Comparison of ENCODE assay signal across 7 mouse cellular contexts in the genomic region with DNA sequence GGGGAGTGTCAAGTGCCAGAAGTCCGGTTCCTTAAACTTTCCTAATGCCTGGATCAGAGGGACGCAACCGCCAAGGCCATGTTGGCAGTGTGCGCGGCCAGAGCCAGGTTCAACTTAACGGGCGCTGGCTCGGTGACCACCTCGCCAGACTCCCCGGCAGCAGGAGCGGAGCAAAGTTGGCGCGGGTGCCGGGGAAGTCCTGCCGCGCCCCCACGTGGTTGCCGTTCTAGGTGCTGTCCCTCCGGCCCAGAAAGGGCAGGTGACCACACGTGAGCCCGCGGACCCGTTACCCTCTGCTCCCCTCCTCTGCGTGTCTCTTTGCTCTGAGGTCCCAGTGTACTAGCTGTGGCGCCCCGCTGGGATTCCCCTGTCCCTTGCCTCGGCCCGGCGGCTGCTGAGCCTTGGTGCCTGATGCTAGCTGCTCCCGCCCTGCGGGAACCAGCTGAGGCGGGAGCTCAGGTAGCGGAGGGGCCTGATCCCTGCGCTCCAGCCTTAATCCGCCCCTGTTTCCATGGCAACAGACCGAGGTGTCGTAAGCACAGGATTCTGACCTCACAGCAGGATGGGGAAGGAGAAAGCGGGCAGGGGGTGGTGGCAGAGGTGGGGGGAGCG. TPM values are rescaled to one million over a fixed set of nuclear protein-coding genes. Genes with fewer than 3 reads are reported as not detected.
DNase-seq lines count a peak whose midpoint lies in the region; ATAC-seq and TF ChIP-seq lines count a peak whose summit lies in the region.

No protein-coding gene starts in this region.

- DNase-seq in B cell, adult 2 months = peak; percentile 66 to 70
- peak; percentile 84 for DNase-seq in cerebellum, adult 9-10 months
- peak; percentile 54 for DNase-seq in lung, postnatal 10 days

- H3K4me3 ChIP-seq in E14TG2a.4 (replicated peaks; ENCODE audit: low read length) = peak overlapping the region; percentile 84
- H3K4me3 ChIP-seq in heart, embryonic 11.5 days (ENCODE audit: low read depth, low read length) = peak overlapping the region; percentile 51
- H3K4me3 ChIP-seq in kidney, embryonic 14.5 days (ENCODE audit: low read length) = peak overlapping the region; percentile 55
- H3K4me3 ChIP-seq in stomach, embryonic 15.5 days (replicated peaks) = peak overlapping the region; percentile 55

- no peaks in the 10 kb centered on the region for H3K36me3 ChIP-seq in E14TG2a.4 (ENCODE audit: insufficient read depth, low read length)
- no peaks in the 10 kb centered on the region for H3K36me3 ChIP-seq in heart, embryonic 11.5 days (ENCODE audit: control insufficient read depth, insufficient read depth, low read length)
- no peaks in the 10 kb centered on the region for H3K36me3 ChIP-seq in kidney, embryonic 14.5 days (ENCODE audit: control insufficient read depth, insufficient read depth, low read length)
- H3K36me3 ChIP-seq in stomach, embryonic 15.5 days = no peaks in the 10 kb centered on the region

- no peaks in the 10 kb centered on the region for H3K9me3 ChIP-seq in E14TG2a.4 (ENCODE audit: low read length)
- H3K9me3 ChIP-seq in heart, embryonic 11.5 days (replicated peaks; ENCODE audit: control insufficient read depth, low read length) = no peaks in the 10 kb centered on the region
- no peaks in the 10 kb centered on the region for H3K9me3 ChIP-seq in kidney, embryonic 14.5 days (ENCODE audit: control insufficient read depth, low read length)
- no peaks in the 10 kb centered on the region for H3K9me3 ChIP-seq in stomach, embryonic 15.5 days

- peak overlapping the region; percentile 81 for H3K4me2 ChIP-seq in heart, embryonic 11.5 days
- H3K4me2 ChIP-seq in kidney, embryonic 14.5 days (replicated peaks; ENCODE audit: low read depth, low read length) = peak overlapping the region; percentile 87
- H3K4me2 ChIP-seq in stomach, embryonic 15.5 days = peak overlapping the region; percentile 84

- peaks cover 64% of the 10 kb centered on the region for H3K27me3 ChIP-seq in E14TG2a.4 (ENCODE audit: insufficient read depth, low read length)
- peaks cover 53% of the 10 kb centered on the region for H3K27me3 ChIP-seq in heart, embryonic 11.5 days (ENCODE audit: control insufficient read depth, insufficient read depth, low read length)
- peaks cover 46% of the 10 kb centered on the region for H3K27me3 ChIP-seq in kidney, embryonic 14.5 days (ENCODE audit: control insufficient read depth, insufficient read depth, low read length)
- H3K27me3 ChIP-seq in stomach, embryonic 15.5 days (replicated peaks) = peaks cover 47% of the 10 kb centered on the region

- peaks cover 74% of the 10 kb centered on the region for H3K4me1 ChIP-seq in E14TG2a.4 (replicated peaks; ENCODE audit: low read depth, low read length)
- H3K4me1 ChIP-seq in heart, embryonic 11.5 days (ENCODE audit: control insufficient read depth, insufficient read depth, low read length) = peaks cover 35% of the 10 kb centered on the region
- peaks cover 20% of the 10 kb centered on the region for H3K4me1 ChIP-seq in kidney, embryonic 14.5 days (ENCODE audit: control insufficient read depth, insufficient read depth, low read length)
- H3K4me1 ChIP-seq in stomach, embryonic 15.5 days = peaks cover 25% of the 10 kb centered on the region

- 0 out of 2 replicates have a peak, but pooled peaks have one; percentile 23 for ATAC-seq in heart, embryonic 11.5 days (replicated peaks; ENCODE audit: insufficient number of reproducible peaks, low FRiP score, low TSS enrichment)
- ATAC-seq in kidney, embryonic 14.5 days (ENCODE audit: low FRiP score, low TSS enrichment) = peak; percentile 8; the same call in 1 of the 2 replicates
- no peak for ATAC-seq in stomach, embryonic 15.5 days (ENCODE audit: insufficient read depth, low FRiP score, low read depth)

- TF ChIP-seq CTCF in E14TG2a.4 (conservative IDR thresholded peaks at IDR 0.05; ENCODE audit: low read length) = no peak

- no peak overlapping the region for H3K27ac ChIP-seq in heart, embryonic 11.5 days (ENCODE audit: low read depth, low read length)
- no peak overlapping the region for H3K27ac ChIP-seq in kidney, embryonic 14.5 days (ENCODE audit: low read depth, low read length)
- no peak overlapping the region for H3K27ac ChIP-seq in stomach, embryonic 15.5 days

- 1% methylated on average over 39 of the region's 39 CpGs for WGBS in heart, embryonic 11.5 days (ENCODE audit: insufficient replicate concordance)
- 1% methylated on average over 39 of the region's 39 CpGs for WGBS in kidney, embryonic 14.5 days
- 2% methylated on average over 39 of the region's 39 CpGs for WGBS in stomach, embryonic 15.5 days

- H3K9ac ChIP-seq in heart, embryonic 11.5 days (ENCODE audit: low read depth, low read length) = peak overlapping the region; percentile 78
- peak overlapping the region; percentile 59; the same call in 1 of the 2 replicates for H3K9ac ChIP-seq in kidney, embryonic 14.5 days (ENCODE audit: low read depth, low read length)
- H3K9ac ChIP-seq in stomach, embryonic 15.5 days = no peak overlapping the region

RNA-seq across cellular contexts. Expression of gene Rtn4rl1, which starts 1.4 kb away (rescaled TPM):
- 12.7 and 16.8 TPM in 2 replicates for polyA plus RNA-seq in heart, embryonic 11.5 days (2014; fragmentation: Nextera tagmentation; extraction: Ambion mirVana)
- 2.7 and 4.2 TPM in 2 replicates for polyA plus RNA-seq in kidney, embryonic 14.5 days (2014; fragmentation: Nextera tagmentation; extraction: Ambion mirVana)
- 2.2 and 2.3 TPM in 2 replicates for polyA plus RNA-seq in stomach, embryonic 15.5 days (2015; fragmentation: Nextera tagmentation; extraction: Ambion mirVana)

RNA-seq across cellular contexts. Expression of gene Dph1, which starts 3.9 kb away (rescaled TPM):
- polyA plus RNA-seq in heart, embryonic 11.5 days (2014; fragmentation: Nextera tagmentation; extraction: Ambion mirVana) = 16.5 and 21.0 TPM in 2 replicates
- polyA plus RNA-seq in kidney, embryonic 14.5 days (2014; fragmentation: Nextera tagmentation; extraction: Ambion mirVana) = 25.7 and 29.2 TPM in 2 replicates
- polyA plus RNA-seq in stomach, embryonic 15.5 days (2015; fragmentation: Nextera tagmentation; extraction: Ambion mirVana) = 18.4 and 21.3 TPM in 2 replicates

RNA-seq across cellular contexts. Expression of gene Ovca2, which starts 16.3 kb away (rescaled TPM):
- polyA plus RNA-seq in heart, embryonic 11.5 days (2014; fragmentation: Nextera tagmentation; extraction: Ambion mirVana) = 23.4 and 24.6 TPM in 2 replicates
- 33.3 and 33.4 TPM in 2 replicates for polyA plus RNA-seq in kidney, embryonic 14.5 days (2014; fragmentation: Nextera tagmentation; extraction: Ambion mirVana)
- 21.0 and 22.2 TPM in 2 replicates for polyA plus RNA-seq in stomach, embryonic 15.5 days (2015; fragmentation: Nextera tagmentation; extraction: Ambion mirVana)

RNA-seq across cellular contexts. Expression of gene Hic1, which starts 25.6 kb away (rescaled TPM):
- polyA plus RNA-seq in heart, embryonic 11.5 days (2014; fragmentation: Nextera tagmentation; extraction: Ambion mirVana) = 2.5 and 3.0 TPM in 2 replicates
- 16.9 and 26.6 TPM in 2 replicates for polyA plus RNA-seq in kidney, embryonic 14.5 days (2014; fragmentation: Nextera tagmentation; extraction: Ambion mirVana)
- polyA plus RNA-seq in stomach, embryonic 15.5 days (2015; fragmentation: Nextera tagmentation; extraction: Ambion mirVana) = 25.3 and 28.0 TPM in 2 replicates
